Mouse (Mus musculus) lung, adult 10 weeks (tissue): ENCODE data around the gene Olfr1136. TPM values are rescaled to one million over a fixed set of nuclear protein-coding genes. Genes with fewer than 3 reads are reported as not detected.

Source experiments
- polyA plus RNA-seq: library from polyadenylated mRNA; stranded (reverse); fragments of 350-450 nt; fragmentation: Illumina TruSeq; extraction: RNeasy Lipid Tissue Mini Kit (QIAGEN cat#74804); gene quantifications from one replicate; pipeline ENCODE4 v1.2.3, GENCODE M21; 2014; ENCODE audit warnings: low read depth, low replicate concordance; ENCODE audit not compliant: insufficient read depth

The Olfr1136 gene
- not detected for polyA plus RNA-seq

GRCm38 (mm10) chr2:87693847-87694246 is at the start of gene Olfr1136:
Gene Olfr1136 (minus strand): TSS chr2:87693947.

GRCm38 (mm10) chr2:87743452-87743851 is 49.7 kb upstream of the Olfr1136 start, which contains the start of gene Olfr1140:
Gene Olfr1140 (plus strand): TSS chr2:87743752.

GRCm38 (mm10) chr2:87739878-87740277 is 46.1 kb upstream of the Olfr1136 start, which contains the start of gene Olfr1138:
Gene Olfr1138 (minus strand): TSS chr2:87739978.

GRCm38 (mm10) chr2:87713079-87713478 is 19.3 kb upstream of the Olfr1136 start, which contains the start of gene Olfr1137:
Gene Olfr1137 (minus strand): TSS chr2:87713179.

GRCm38 (mm10) chr2:87673564-87673963 is 20.2 kb downstream of the Olfr1136 start, which contains the start of gene Olfr1135:
Gene Olfr1135 (minus strand): TSS chr2:87673664.

GRCm38 (mm10) chr2:87658360-87658759 is 35.4 kb downstream of the Olfr1136 start, which contains the start of gene Olfr1134:
Gene Olfr1134 (minus strand): TSS chr2:87658460.

GRCm38 (mm10) chr2:87647274-87647673 is 46.5 kb downstream of the Olfr1136 start, which contains the start of gene Olfr1133:
Gene Olfr1133 (minus strand): TSS chr2:87647374.

Other genes starting within 250 kb of the Olfr1136 start
- not detected for gene Olfr1126, start 240.0 kb downstream of the Olfr1136 start, polyA plus RNA-seq
- not detected for gene Pramel7, start 196.9 kb downstream of the Olfr1136 start, polyA plus RNA-seq
- gene Pramel6, start 187.4 kb downstream of the Olfr1136 start, polyA plus RNA-seq: not detected
- gene Olfr153, start 162.2 kb downstream of the Olfr1136 start, polyA plus RNA-seq: not detected
- not detected for gene Olfr1128, start 148.4 kb downstream of the Olfr1136 start, polyA plus RNA-seq
- not detected for gene Olfr1129, start 120.0 kb downstream of the Olfr1136 start, polyA plus RNA-seq
- not detected for gene Olfr1130, start 87.7 kb downstream of the Olfr1136 start, polyA plus RNA-seq
- gene Olfr1131, start 66.8 kb downstream of the Olfr1136 start, polyA plus RNA-seq: not detected
- not detected for gene Olfr1132, start 56.4 kb downstream of the Olfr1136 start, polyA plus RNA-seq
- not detected for gene Olfr1133, start 46.6 kb downstream of the Olfr1136 start, polyA plus RNA-seq
- gene Olfr1134, start 35.5 kb downstream of the Olfr1136 start, polyA plus RNA-seq: not detected
- not detected for gene Olfr1135, start 20.3 kb downstream of the Olfr1136 start, polyA plus RNA-seq
- not detected for gene Olfr1137, start 19.2 kb upstream of the Olfr1136 start, polyA plus RNA-seq
- gene Olfr1138, start 46.0 kb upstream of the Olfr1136 start, polyA plus RNA-seq: not detected
- gene Olfr1140, start 49.8 kb upstream of the Olfr1136 start, polyA plus RNA-seq: not detected
- not detected for gene Olfr1141, start 60.0 kb upstream of the Olfr1136 start, polyA plus RNA-seq
- gene Olfr152, start 85.5 kb upstream of the Olfr1136 start, polyA plus RNA-seq: not detected
- not detected for gene Olfr1143, start 106.6 kb upstream of the Olfr1136 start, polyA plus RNA-seq
- not detected for gene Olfr1145, start 115.9 kb upstream of the Olfr1136 start, polyA plus RNA-seq
- not detected for gene Olfr1148, start 136.6 kb upstream of the Olfr1136 start, polyA plus RNA-seq
- gene Olfr1150-ps1, start 150.0 kb upstream of the Olfr1136 start, polyA plus RNA-seq: not detected
- gene Olfr1151, start 161.9 kb upstream of the Olfr1136 start, polyA plus RNA-seq: not detected
- gene Olfr1152, start 172.5 kb upstream of the Olfr1136 start, polyA plus RNA-seq: not detected
- gene Olfr1153, start 201.0 kb upstream of the Olfr1136 start, polyA plus RNA-seq: not detected
- gene Olfr1154, start 211.2 kb upstream of the Olfr1136 start, polyA plus RNA-seq: not detected